Mouse (Mus musculus) mouse embryonic stem cell (cell line): Measurements from ENCODE around the gene Gm20715.
"Not testable (repeated sequence)": the region's sequence is repeated elsewhere in the genome, so short reads cannot be mapped to it uniquely, and the experiment has no call there.

Experiments used
- in situ Hi-C, 2 experiments: fragments of 300-500 bp; cut with MboI; formaldehyde crosslinking; loops; 1 replicate in 1 of 2; 3 replicates in 1 of 2; pipeline ENCODE4 v1.14.3; 2019 to 2020; ENCODE audit warnings: low sequenced_read_pairs in 2 of 2, low pct_unique_long_range_greater_than_20kb in 1 of 2, mixed read lengths in 1 of 2; ENCODE audit not compliant: unreplicated experiment in 1 of 2

Gm20715 gene

DNA sequence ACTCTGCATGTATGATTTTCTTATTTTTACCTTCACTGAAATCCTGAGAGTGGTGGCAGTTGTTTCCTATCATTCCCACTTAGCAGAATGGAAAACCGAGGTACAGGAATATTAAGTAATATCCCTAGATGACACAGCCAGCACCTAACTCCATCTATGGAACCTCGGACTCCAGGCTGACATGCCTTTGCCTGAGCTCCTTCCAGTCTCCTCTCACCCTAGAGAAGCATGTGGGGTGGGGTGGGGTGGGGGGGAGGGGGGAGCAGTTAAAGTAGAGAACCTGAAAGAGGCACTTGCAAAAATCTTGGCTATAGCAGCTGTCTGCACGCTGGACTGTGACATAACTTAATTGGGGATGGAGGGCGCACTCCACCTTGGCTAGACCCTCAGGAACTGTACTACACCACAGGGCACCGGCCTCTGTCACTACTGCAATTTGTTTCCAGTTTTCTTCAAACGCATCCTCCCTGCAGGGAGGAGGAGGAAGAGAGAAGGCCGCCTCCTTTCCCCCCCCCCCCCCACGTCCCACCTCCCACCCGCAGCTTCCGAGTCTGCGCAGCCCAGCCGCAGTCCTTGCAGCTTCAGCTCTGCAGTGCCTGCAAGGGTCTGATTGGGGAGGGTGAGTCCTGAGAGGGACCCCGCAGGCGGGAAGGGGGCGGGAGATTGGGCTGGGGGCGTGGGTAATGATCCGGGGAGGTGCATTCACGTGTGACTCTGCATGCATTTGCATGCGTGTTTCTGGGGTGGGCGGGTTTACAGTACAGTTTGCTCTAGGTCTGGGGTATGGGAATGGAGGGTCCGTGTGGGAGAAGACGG is 4.8 kb downstream of the Gm20715 start:
- in situ Hi-C loops: loop anchor here in 1 of 2 experiments (10.0 kb wide), 1 partner anchor 60 kb away; no protein-coding TSS in a partner anchor

DNA sequence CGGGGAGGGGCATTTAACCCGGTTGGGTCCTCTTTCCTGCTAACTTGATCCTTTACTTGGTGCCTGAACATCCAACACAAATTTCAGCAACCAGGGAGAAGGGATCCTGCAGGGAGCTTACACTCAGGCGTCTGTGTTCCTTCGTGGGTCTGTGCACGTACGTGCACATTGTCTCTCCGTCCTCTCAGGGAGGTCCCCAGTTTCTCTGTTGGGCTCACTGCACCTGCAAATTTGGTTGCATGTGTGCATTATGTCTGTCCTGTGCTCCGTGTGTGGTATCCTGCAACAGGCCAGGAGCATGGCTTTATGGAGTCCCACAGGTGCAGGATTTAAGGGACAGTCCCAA is 5.3 kb downstream of the Gm20715 start:
- in situ Hi-C loops: loop anchor here in 1 of 2 experiments (10.0 kb wide), 1 partner anchor 61 kb away; no protein-coding TSS in a partner anchor

DNA sequence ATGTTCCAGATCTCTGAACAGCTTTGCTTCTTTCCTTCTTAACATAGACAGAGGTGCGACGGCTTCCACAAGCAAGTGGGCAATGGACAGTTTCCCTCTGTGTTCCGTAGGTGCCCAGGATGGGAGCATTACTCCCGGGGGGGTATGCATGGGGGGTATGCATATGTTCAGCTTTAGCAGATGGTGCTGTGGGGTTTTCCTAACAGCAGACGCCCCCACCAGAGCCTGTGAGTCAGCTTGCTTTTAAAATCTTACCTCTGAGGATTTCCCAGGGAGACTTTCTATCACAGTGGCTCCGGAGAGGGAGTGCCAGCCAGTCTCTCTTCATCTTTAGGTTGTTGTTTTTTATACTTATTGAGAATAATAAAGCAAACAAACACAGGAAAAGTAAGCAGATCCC is 9.8 kb downstream of the Gm20715 start:
- in situ Hi-C loops: loop anchor here (10.0 kb wide), 1 partner anchor 65 kb away; no protein-coding TSS in a partner anchor

DNA sequence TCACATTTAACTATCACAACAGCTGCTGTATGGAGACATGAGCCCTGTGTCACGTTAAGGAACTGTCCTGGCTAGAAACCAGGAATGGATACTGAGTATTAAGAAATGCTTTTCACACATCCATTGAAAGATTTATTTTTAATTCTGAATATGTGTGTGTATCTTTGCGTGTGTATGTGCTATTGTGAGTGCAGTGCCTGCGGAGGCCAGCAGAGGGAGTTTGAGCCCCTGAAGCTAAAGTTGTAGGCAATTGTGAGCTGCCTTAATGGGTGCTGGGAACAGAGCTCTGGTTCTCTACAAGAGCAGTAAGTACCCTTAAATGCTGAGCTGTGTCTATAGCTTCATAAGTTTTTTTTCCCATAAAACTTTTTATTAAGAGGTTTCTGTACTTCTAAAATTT is 19.3 kb downstream of the Gm20715 start:
- in situ Hi-C loops: loop anchor here (10.0 to 25.0 kb wide), 4 partner anchors 75 to 508 kb away; partner anchors contain the start of gene Zim1 (in 1 of the 2)

DNA sequence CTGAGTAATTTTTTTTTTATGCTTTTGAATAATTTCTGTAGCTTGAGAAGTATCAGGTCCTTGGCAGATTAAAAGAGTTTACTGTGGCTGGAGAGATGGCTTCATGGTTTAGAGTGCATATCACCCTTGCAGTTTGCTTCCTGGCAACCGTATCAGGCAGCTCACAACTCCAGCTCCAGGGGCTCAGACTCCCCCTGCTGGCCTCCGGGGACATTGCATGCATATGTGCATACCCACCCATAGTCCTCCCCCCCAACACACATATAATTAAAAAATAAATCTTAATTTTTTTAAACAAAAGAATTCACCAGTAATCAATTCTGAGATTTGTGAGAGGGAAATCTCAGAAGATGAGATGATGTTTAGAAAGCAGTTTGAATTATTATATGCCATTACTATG is 20.3 kb downstream of the Gm20715 start:
- in situ Hi-C loops: loop anchor here (5.0 to 25.0 kb wide), 5 partner anchors 73 to 507 kb away; partner anchors contain the start of genes Olfr1349 (in 1 of the 2) and Zim1 (in 1 of the 2)

DNA sequence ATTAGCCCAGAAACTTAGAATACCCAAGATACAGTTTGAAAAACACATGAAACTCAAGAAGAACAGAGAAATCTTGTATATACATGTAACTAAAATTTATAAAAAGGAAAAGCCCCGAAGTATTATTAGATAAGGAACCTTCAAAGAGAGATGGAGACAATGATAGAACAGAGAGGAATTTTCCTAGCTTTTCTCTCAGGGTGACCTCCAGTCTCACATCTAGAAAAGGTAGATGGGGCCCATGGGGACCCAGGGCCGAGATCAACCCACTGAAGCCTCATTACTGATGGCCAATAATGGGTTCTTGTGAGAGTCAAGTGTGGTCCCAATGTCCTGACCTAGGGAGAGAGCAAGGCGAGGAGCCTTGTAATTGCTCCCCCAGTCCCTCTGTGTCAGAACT is 28.3 kb downstream of the Gm20715 start, which contains the start of gene Olfr1344:
TSS of gene Olfr1344 (plus strand) at position 301 of the 400 bp plus-strand sequence.
- in situ Hi-C loops: loop anchor here (10.0 to 25.0 kb wide), 4 partner anchors 86 to 499 kb away; partner anchors contain the start of genes Olfr1349 (in 1 of the 2) and Zim1 (in 1 of the 2)

DNA sequence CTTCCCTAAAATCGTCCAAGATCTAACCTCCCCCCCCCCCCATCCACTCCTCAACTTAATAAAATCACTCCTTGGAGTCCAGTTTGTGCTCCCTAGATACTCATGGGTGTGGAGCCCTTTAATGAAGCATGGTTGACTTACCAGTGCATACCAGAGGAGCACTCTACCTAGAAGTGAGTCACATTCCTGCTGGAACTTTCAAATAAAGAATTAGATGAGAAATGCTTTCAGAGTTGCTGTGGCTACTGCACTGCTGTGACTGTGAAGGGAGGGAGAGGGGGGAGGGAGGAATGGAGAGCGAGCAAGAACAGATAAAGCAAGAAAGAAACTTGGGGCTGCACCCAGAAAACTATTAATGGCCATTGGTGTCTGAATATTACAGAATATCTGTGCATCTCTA is 31.1 kb downstream of the Gm20715 start:
- in situ Hi-C loops: loop anchor here (25.0 kb wide), 3 partner anchors 96 to 496 kb away; partner anchors contain the start of gene Zim1 (in 1 of the 2)

DNA sequence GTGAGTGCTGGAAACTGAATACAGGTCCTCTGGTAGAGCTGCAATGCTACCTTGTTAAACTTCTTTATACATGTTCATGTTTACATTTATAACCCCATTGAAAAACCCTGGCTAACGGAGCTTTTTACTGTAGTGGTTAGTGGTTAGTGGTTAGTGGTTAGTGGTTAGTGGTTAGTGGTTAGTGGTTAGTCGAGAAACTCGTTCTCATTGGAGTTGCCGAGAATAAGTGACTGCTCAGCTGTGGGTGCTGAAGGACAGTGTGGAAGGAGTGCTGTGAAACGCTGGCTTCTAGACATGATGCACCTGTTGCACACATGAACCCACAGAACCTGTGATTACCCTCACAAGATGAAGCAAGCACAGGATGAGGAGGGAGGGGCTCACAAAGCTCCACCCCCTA is 37.7 kb downstream of the Gm20715 start:
- in situ Hi-C loops: loop anchor here (25.0 kb wide), 3 partner anchors 90 to 490 kb away; partner anchors contain the start of gene Zim1 (in 1 of the 2)

DNA sequence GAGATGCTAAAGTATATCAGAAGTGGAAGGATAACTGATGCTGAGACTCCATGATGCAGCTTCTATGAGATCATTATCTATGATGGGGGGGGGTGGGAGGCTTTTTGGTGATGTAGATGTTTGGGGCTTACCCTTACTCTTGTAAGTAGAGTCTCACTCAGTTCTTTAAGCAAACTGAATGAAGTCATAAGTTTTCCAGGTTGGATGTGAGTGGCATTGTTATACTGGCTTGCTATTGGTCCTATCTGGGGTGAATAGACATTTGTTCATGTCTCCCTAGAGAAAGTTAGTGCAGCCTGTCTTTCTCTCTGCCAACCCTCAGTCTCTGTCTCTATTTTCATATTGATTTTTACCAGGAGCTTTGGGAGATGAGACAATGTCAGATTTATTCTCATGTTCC is 45.8 kb downstream of the Gm20715 start, which contains the start of gene Olfr1336:
TSS of gene Olfr1336 (plus strand) at position 301 of the 400 bp plus-strand sequence.
- in situ Hi-C loops: no loop called here

DNA sequence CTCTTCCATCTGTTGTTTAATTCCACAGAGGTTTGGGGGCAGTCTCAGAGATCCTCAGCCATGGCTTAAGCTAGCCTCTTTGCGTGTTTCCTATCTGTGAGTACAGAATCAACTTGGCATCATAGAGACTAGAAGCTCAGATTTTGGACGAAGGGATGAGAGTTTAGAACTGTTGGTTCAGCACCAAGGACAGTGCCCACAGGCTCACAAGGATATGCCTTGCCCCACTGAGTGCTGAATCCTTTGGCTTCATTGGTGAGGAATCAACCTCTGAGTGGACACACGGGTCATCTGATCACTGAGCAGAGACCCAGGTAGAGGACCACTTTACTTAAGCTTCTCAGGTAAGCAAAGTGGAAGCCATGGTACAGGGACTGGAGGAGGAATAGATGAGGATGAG is 46.3 kb downstream of the Gm20715 start:
- in situ Hi-C loops: no loop called here

DNA sequence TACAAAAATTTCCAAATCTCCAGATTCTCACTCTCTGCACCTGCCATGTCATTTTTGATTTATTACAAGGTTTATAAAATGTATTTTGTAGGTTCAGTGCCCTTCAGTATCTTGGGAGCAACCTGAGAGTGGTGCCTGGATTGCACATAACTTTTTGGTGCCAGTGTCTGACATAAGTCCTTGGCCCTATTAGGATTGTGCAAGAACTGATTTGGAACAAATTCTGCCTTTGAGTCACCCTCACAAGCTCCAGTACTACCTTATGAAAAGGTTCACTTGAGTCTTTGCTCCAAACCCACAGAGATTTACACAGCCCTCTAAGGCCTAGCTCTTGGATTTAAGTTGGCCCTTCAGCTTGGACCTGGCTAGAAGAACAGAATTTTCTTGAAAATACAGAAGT is 56.9 kb downstream of the Gm20715 start, which contains the start of gene Olfr1346:
TSS of gene Olfr1346 (plus strand) at position 151 of the 400 bp plus-strand sequence.
- in situ Hi-C loops: no loop called here

DNA sequence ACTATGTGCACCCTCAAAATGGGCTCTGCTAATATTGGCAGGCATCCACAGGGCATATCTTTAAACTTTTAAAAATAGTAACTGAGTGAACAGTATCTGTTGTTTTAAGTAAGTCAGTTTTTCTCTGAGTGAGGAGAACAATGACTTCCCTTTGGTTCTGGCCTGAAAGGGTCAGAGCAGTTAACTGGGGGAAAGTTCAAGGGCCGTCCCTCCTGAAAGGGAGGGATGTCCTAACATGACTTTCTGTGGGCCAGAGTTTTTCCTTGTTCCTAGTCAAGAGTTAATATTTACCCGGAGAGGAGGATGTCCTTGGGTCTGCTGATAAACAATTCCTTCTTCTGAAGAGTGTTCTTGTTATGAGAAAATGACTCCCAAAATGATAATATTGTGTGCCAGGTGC is 67.6 kb downstream of the Gm20715 start:
- in situ Hi-C loops: not testable (repeated sequence)

DNA sequence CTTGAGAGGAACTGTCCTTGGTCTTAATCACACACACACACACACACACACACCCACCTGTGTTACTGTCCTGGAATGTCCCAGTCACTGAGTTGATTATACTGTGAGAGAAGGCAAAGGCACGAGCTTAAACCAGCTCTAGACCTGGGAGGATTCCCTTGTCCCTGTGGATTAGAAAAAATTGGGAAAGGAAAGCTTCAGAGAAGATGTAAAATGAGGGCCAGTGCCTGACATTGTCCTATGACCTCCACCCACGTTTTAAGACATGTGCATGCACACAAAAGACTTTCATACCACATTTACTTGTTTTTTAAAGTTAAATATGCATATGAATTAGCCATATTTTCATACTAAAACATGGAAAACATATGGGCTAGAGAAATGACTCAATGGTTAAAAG is 76.8 kb downstream of the Gm20715 start, which contains the start of gene Olfr5:
TSS of gene Olfr5 (minus strand) at position 101 of the 400 bp plus-strand sequence.
- in situ Hi-C loops: loop anchor here in 1 of 2 experiments (10.0 kb wide), 1 partner anchor 58 kb away; no protein-coding TSS in a partner anchor
